ENCODE assay signal across 16 mouse cellular contexts in the genomic region with DNA sequence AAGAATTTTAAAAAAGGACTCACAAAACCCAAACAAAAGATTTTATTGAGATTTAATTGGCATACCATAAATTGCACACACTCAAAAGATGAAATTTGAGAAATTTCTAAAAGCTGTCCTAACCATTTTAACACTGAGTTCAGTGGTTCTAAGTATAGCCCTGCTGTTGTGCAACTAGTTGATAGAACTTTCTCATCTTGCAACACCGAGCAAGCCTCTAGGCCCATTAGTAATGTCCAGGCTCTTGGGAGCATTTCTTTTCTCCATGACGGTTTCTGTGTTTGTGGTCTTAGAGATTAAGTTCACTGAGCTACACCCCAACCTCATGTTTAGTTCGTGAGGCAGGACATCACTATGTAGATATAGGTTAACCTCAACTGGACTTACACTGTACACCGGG.
DNase-seq lines count a peak whose midpoint lies in the region; ATAC-seq and TF ChIP-seq lines count a peak whose summit lies in the region.
"Had no signal": no experiment of that assay in that cellular context is flagged by ENCODE, and none has a peak within 500 bp of the region (broad histone marks: within the 10 kb centered on the region; RNA-seq: fewer than 3 reads in every experiment).

No protein-coding gene starts in this region.

- H3K9me3 ChIP-seq in stomach, embryonic 15.5 days, result no peaks in the 10 kb centered on the region
- no peaks in the 10 kb centered on the region for H3K9me3 ChIP-seq in stomach, postnatal 0 days (ENCODE audit: control insufficient read depth, low read length)
- H3K9me3 ChIP-seq: midbrain, embryonic 10.5 days had no signal

- H3K4me2 ChIP-seq in stomach, embryonic 15.5 days, result no peak overlapping the region
- no peak overlapping the region for H3K4me2 ChIP-seq in stomach, postnatal 0 days (replicated peaks; ENCODE audit: low read depth)
- H3K4me2 ChIP-seq: lung, embryonic 14.5 days had no signal

- WGBS in stomach, embryonic 15.5 days, result 65% methylated on average over 4 of the region's 4 CpGs
- 51% methylated on average over 4 of the region's 4 CpGs for WGBS in stomach, postnatal 0 days

- H3K9ac ChIP-seq in stomach, embryonic 15.5 days, result no peak overlapping the region
- H3K9ac ChIP-seq in stomach, postnatal 0 days (ENCODE audit: low read length), result no peak overlapping the region
- H3K9ac ChIP-seq: lung, embryonic 14.5 days had no signal

- no peaks in the 10 kb centered on the region for H3K27me3 ChIP-seq in stomach, embryonic 15.5 days (replicated peaks)
- no peaks in the 10 kb centered on the region for H3K27me3 ChIP-seq in stomach, postnatal 0 days (ENCODE audit: control insufficient read depth, insufficient read depth, low read length)

- H3K36me3 ChIP-seq in stomach, embryonic 15.5 days, result no peaks in the 10 kb centered on the region
- no peaks in the 10 kb centered on the region for H3K36me3 ChIP-seq in stomach, postnatal 0 days (ENCODE audit: control insufficient read depth, insufficient read depth, low read length)
- H3K36me3 ChIP-seq: G1E; midbrain, embryonic 10.5 days had no signal

- DNase-seq in heart, adult 18-20 months, result peak; percentile 49 to 56
- no peak for DNase-seq in heart, postnatal 36 days
- DNase-seq in stomach, postnatal 0 days (ENCODE audit: low spot score), result no peak
- DNase-seq in layer of hippocampus, adult 8-10 months (ENCODE audit: low spot score in 2 of 2), result no peak
- no peak for DNase-seq in frontal cortex, adult 2 months (ENCODE audit: extremely low spot score in 1 of 2, low spot score in 1 of 2)
- DNase-seq: adrenal gland, postnatal 10 days; cerebellum, adult 9-11 months; gastrocnemius, postnatal 36 days; lung, embryonic 14.5 days; retina, postnatal 1 day; thymus, postnatal 36 days had no signal

- TF ChIP-seq CTCF in stomach, postnatal 0 days (IDR thresholded peaks at IDR 0.05; ENCODE audit: low read depth), result no peak

- no peak overlapping the region for H3K4me3 ChIP-seq in stomach, embryonic 15.5 days (replicated peaks)
- H3K4me3 ChIP-seq in stomach, postnatal 0 days (ENCODE audit: low read depth, low read length), result no peak overlapping the region
- H3K4me3 ChIP-seq: left cerebral cortex, adult 2 months; midbrain, embryonic 10.5 days had no signal

- H3K27ac ChIP-seq in stomach, embryonic 15.5 days, result 0 out of 2 replicates have a peak overlapping the region, but pooled peaks have one; percentile 13
- H3K27ac ChIP-seq in stomach, postnatal 0 days (replicated peaks), result no peak overlapping the region
- H3K27ac ChIP-seq: left cerebral cortex, adult 2 months; midbrain, embryonic 10.5 days had no signal

- peaks cover 15% of the 10 kb centered on the region for H3K4me1 ChIP-seq in stomach, embryonic 15.5 days
- H3K4me1 ChIP-seq in stomach, postnatal 0 days (replicated peaks; ENCODE audit: control insufficient read depth, insufficient read depth), result peaks cover 7% of the 10 kb centered on the region

- no peak for TF ChIP-seq EP300 in stomach, postnatal 0 days (optimal IDR thresholded peaks at IDR 0.05)

- ATAC-seq in stomach, embryonic 15.5 days (ENCODE audit: insufficient read depth, low FRiP score, low read depth), result no peak
- ATAC-seq in stomach, postnatal 0 days (ENCODE audit: low FRiP score, low TSS enrichment), result no peak
- peak; percentile 88 for ATAC-seq in granulocyte monocyte progenitor cell, adult 5-6 weeks (replicated peaks; ENCODE audit: poor library complexity, severe bottlenecking)

- intact Hi-C loops in heart, postnatal 36 days (cut with DNase I), result no loop called here

Comparison
In these comparisons a context has a peak if more than half of its experiments do, and no peak if none do; other contexts are left out.
1. DNase-seq: peak in heart, adult 18-20 months (2 of 2); none in heart, postnatal 36 days (0 of 2), stomach, postnatal 0 days (single experiment), layer of hippocampus, adult 8-10 months (0 of 2) and frontal cortex, adult 2 months (0 of 2).